9 mouse cellular contexts compared by ENCODE assay signal in the genomic region with DNA sequence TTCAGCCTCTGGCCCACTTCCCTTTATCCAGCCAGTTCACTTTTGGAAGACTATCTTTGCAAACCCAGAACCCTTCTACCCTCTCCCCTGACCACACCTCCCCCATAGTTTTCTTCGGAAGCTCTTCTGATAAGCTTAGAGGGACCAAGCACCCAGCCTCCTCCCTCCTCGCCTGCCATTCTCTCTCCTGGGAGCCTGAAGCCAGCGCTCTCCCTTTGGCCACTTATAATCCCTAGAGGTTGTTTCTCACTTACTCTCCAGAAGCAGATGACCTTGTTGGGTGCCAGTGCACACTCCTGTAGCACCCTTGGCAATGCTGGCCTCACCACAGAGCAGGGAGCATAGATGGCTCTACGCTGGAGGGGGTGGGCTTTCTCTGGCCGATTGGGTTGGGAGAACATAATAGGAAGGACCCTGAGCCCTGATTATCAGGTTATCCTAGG. TPM values are rescaled to one million over a fixed set of nuclear protein-coding genes. Genes with fewer than 3 reads are reported as not detected.
DNase-seq lines count a peak whose midpoint lies in the region; ATAC-seq lines count a peak whose summit lies in the region.
"Had no signal": no experiment of that assay in that cellular context is flagged by ENCODE, and none has a peak within 500 bp of the region (broad histone marks: within the 10 kb centered on the region; RNA-seq: fewer than 3 reads in every experiment).

No protein-coding gene starts in this region.

- peak; percentile 26 to 48 for DNase-seq in gastrocnemius, adult 8-10 months (ENCODE audit: low spot score in 2 of 2)
- DNase-seq in gastrocnemius, postnatal 36 days = no peak
- peak; percentile 66 for DNase-seq in MEL-GATA-1-ER (ENCODE audit: extremely low read depth, low read depth)
- DNase-seq in heart, adult 8-10 months (ENCODE audit: low spot score) = peak; percentile 48
- no peak for DNase-seq in MN1 (ENCODE audit: low spot score)
- no peak for DNase-seq in frontal cortex, postnatal 10 days (ENCODE audit: low spot score in 2 of 2)
- no peak for DNase-seq in layer of hippocampus, postnatal 36 days

- H3K9me3 ChIP-seq in liver, embryonic 12.5 days (replicated peaks) = no peaks in the 10 kb centered on the region
- H3K9me3 ChIP-seq: G1E had no signal

- peak; percentile 77 for ATAC-seq in liver, embryonic 12.5 days

- peaks cover 35% of the 10 kb centered on the region for H3K36me3 ChIP-seq in liver, embryonic 12.5 days

- H3K9ac ChIP-seq in liver, embryonic 12.5 days = peak overlapping the region; percentile 66

- WGBS in liver, embryonic 12.5 days (ENCODE audit: insufficient replicate concordance) = 29% methylated on average over 5 of the region's 5 CpGs

- H3K4me2 ChIP-seq in liver, embryonic 12.5 days = peak overlapping the region; percentile 66

- intact Hi-C loops in gastrocnemius, postnatal 36 days (cut with DNase I) = no loop called here

- peak overlapping the region; percentile 87 for H3K27ac ChIP-seq in liver, embryonic 12.5 days

- H3K4me1 ChIP-seq in liver, embryonic 12.5 days = peaks cover 89% of the 10 kb centered on the region

- no peaks in the 10 kb centered on the region for H3K27me3 ChIP-seq in liver, embryonic 12.5 days (replicated peaks)

- H3K4me3 ChIP-seq in liver, embryonic 12.5 days = peak overlapping the region; percentile 22

RNA-seq across cellular contexts. Expression of gene Sp2, which starts 13.5 kb away (rescaled TPM):
- 10 to 100 TPM in 2 of 4 experiments, 1 to 10 TPM in 2; 8.6 to 12.5 (median 10.4) TPM for total RNA-seq in gastrocnemius, adult 8-10 months (2022)
- total RNA-seq in gastrocnemius, postnatal 36 days (2021) = 10 to 100 TPM in 1 of 2 experiments, 1 to 10 TPM in 1; 8.6 to 12.5 TPM
- total RNA-seq in heart, adult 8-10 months (2022) = 10 to 100 TPM in 2 of 4 experiments, 1 to 10 TPM in 2; 7.8 to 13.7 (median 11.0) TPM
- polyA plus RNA-seq in liver, embryonic 12.5 days (2016; fragmentation: Nextera tagmentation; extraction: Ambion mirVana) = 15.5 and 18.5 TPM in 2 replicates
- 10 to 100 TPM; 12.3 to 12.6 TPM for total RNA-seq in layer of hippocampus, postnatal 36 days (2021)

RNA-seq across cellular contexts. Expression of gene Pnpo, which starts 25.5 kb away (rescaled TPM):
- total RNA-seq in gastrocnemius, adult 8-10 months (2022) = 1 to 10 TPM; 7.4 to 9.3 (median 8.0) TPM
- 1 to 10 TPM; 6.6 to 7.5 TPM for total RNA-seq in gastrocnemius, postnatal 36 days (2021)
- total RNA-seq in heart, adult 8-10 months (2022) = 10 to 100 TPM; 14.9 to 16.6 (median 16.1) TPM
- polyA plus RNA-seq in liver, embryonic 12.5 days (2016; fragmentation: Nextera tagmentation; extraction: Ambion mirVana) = 528 and 553 TPM in 2 replicates
- 10 to 100 TPM; 29.8 to 34.5 TPM for total RNA-seq in layer of hippocampus, postnatal 36 days (2021)

RNA-seq across cellular contexts. Expression of gene Prr15l, which starts 41.4 kb away (rescaled TPM):
- total RNA-seq in gastrocnemius, adult 8-10 months (2022) = not detected
- not detected for total RNA-seq in gastrocnemius, postnatal 36 days (2021)
- total RNA-seq in heart, adult 8-10 months (2022) = 1 to 10 TPM; 1.1 to 1.7 (median 1.5) TPM
- 2.4 and 3.2 TPM in 2 replicates for polyA plus RNA-seq in liver, embryonic 12.5 days (2016; fragmentation: Nextera tagmentation; extraction: Ambion mirVana)
- total RNA-seq in layer of hippocampus, postnatal 36 days (2021) = not detected

RNA-seq across cellular contexts. Expression of gene Sp6, which starts 43.9 kb away (rescaled TPM):
- under 1 TPM in 2 of 4 experiments, not detected in 2; 0.07 to 0.13 TPM for total RNA-seq in gastrocnemius, adult 8-10 months (2022)
- not detected for total RNA-seq in gastrocnemius, postnatal 36 days (2021)
- under 1 TPM in 3 of 4 experiments, not detected in 1; 0.08 to 0.28 (median 0.23) TPM for total RNA-seq in heart, adult 8-10 months (2022)
- polyA plus RNA-seq in liver, embryonic 12.5 days (2016; fragmentation: Nextera tagmentation; extraction: Ambion mirVana) = 0.15 and 0.19 TPM in 2 replicates
- total RNA-seq in layer of hippocampus, postnatal 36 days (2021) = 1 to 10 TPM in 1 of 2 experiments, under 1 TPM in 1; 0.78 to 1.2 TPM
- polyA plus RNA-seq: G1E had no signal

RNA-seq across cellular contexts. Expression of gene Cdk5rap3, which starts 53.0 kb away (rescaled TPM):
- 10 to 100 TPM; 23.0 to 30.7 (median 27.9) TPM for total RNA-seq in gastrocnemius, adult 8-10 months (2022)
- total RNA-seq in gastrocnemius, postnatal 36 days (2021) = 10 to 100 TPM; 21.0 to 25.3 TPM
- 10 to 100 TPM; 20.4 to 25.7 (median 22.7) TPM for total RNA-seq in heart, adult 8-10 months (2022)
- polyA plus RNA-seq in liver, embryonic 12.5 days (2016; fragmentation: Nextera tagmentation; extraction: Ambion mirVana) = 49.0 and 51.6 TPM in 2 replicates
- total RNA-seq in layer of hippocampus, postnatal 36 days (2021) = 10 to 100 TPM; 32.8 to 34.0 TPM

Comparison
In these comparisons a context has a peak if more than half of its experiments do, and no peak if none do; other contexts are left out.
1. DNase-seq: peak in gastrocnemius, adult 8-10 months (2 of 2), MEL-GATA-1-ER (single experiment) and heart, adult 8-10 months (single experiment); none in gastrocnemius, postnatal 36 days (0 of 2), MN1 (single experiment), frontal cortex, postnatal 10 days (0 of 2) and layer of hippocampus, postnatal 36 days (0 of 2).